Mouse (Mus musculus): Measurements from ENCODE around the gene Lrrc10.

DNA sequence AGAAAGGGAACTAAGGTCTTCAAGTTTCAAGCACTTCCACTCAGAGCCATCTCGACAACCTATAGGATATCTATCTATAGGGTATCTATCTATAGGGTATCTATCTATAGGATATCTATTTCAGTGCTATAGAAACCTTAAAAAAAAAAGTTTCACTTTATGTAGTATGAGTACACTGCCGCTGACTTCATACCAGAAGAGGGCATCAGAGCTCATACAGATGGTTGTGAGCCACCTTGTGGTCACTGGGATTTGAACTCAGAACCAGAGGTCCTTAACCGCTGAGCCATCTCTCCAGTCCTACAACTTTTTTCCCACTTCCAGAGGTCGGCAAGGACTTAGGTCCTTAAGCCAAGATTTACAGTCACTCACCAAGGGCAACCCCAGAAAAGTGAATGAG, 10.5 kb downstream of the Lrrc10 start:
- TF ChIP-seq EP300 (IDR thresholded peaks at IDR 0.05; ENCODE audit: insufficient read depth, low read depth, low read length): no peak
- TF ChIP-seq CTCF (IDR thresholded peaks at IDR 0.05): peak; percentile 51
